Mouse (Mus musculus) monocyte, adult 5-6 weeks (primary cell): ENCODE measurements around the gene Spata1. TPM values are rescaled to one million over a fixed set of nuclear protein-coding genes. Genes with fewer than 3 reads are reported as not detected.

Experiments used
- ATAC-seq: fragments of 153-309, 156-312 bp; replicated peaks from 2 replicates; pipeline ENCODE4 v1.8.0; 2017; ENCODE audit warnings: mild to moderate bottlenecking; ENCODE audit not compliant: low TSS enrichment, insufficient number of reproducible peaks, severe bottlenecking, poor library complexity, low FRiP score
- total RNA-seq: library from RNA; stranded (forward); fragments of 200-1000, 200-491, 200-594 nt; gene quantifications from 3 replicates; pipeline ENCODE4 v1.2.3, GENCODE M21; 2017

Spata1 gene
- total RNA-seq, 1 experiment from 2014 or later, result 16.8 TPM

- ATAC-seq, result no peak
These were observed 73.1 kb downstream of the Spata1 start for GRCm38 (mm10) chr3:146426489-146426888.

DNA sequence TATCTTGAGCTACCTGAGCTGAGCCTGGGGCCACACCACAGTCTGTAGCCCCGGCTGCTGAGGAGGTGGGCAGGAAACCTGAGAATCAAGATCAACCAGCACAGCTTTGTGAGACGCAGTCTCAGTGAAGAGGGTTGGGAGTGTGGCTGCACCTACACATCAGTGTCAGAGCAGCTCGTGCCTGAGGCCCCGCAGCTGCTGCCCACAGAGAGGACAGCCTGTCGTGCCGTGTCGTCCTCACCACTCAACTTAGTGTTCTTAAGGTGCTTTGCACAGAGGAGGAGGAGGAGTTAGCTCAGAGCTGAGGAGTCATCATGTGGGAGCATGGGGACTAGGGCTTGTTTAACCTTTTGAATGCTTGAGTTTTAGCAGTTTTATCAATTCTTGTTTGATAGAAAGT lies 73.7 kb downstream of the Spata1 start:
- ATAC-seq, result no peak

DNA sequence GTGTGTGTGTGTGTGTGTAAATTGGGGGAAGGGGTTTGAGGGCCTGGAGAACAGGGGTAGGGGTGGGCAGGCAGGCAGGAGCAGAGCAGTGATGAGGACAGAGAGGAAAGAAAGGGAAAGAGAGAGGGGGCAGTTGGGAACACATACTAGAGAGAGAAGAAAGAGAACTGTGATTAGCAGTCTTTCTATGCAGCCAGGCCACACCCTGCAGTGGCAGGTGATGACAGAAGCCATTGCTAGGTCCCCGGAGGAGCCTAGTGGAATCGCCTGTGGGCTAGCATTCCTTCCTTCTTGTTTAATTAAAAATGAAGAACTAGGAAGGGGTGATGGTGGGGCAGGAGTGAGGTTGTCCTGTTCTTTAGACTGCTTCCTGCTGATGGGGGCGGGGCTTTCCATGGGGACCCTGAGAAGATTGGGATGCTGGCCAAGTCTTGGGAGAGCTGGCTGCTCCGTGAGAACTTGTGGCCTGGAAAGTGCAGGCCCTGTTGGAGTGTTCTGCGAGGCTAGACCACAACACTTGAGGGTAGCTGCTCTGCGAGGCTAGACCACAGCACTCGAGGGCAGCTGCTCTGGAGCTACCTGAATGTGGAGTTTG lies 75.2 kb downstream of the Spata1 start:
- ATAC-seq, result no peak

DNA sequence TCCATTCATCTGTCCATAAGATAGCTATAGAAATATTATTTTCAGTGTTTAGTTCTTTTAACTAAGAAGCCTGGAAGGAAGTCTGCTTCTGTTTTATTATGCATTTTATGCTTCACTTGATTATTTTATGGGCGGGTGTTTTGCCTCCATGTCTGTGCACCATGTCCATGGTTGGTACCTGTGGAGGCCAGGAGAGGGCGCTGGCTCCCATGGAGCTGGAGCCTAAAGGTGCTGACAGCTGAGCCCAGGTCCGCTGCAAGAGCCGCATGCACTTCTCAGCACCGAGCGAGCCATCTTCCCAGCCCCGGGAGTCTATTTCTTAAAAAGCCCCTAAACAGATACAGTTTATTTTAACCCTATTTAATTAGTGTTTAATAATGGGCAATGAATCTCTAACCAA lies 75.8 kb downstream of the Spata1 start:
- ATAC-seq, result no peak

- ATAC-seq, result no peak
These were observed 77.8 kb downstream of the Spata1 start for GRCm38 (mm10) chr3:146421787-146422186.

GRCm38 (mm10) chr3:146419992-146420537 lies 79.5 kb downstream of the Spata1 start:
- no peak for ATAC-seq

GRCm38 (mm10) chr3:146419534-146419933 lies 80.0 kb downstream of the Spata1 start:
- ATAC-seq, result no peak

GRCm38 (mm10) chr3:146418901-146419300 lies 80.7 kb downstream of the Spata1 start:
- ATAC-seq, result no peak

GRCm38 (mm10) chr3:146417873-146418272 lies 81.7 kb downstream of the Spata1 start:
- no peak for ATAC-seq

GRCm38 (mm10) chr3:146414555-146414954 lies 85.0 kb downstream of the Spata1 start:
- no peak for ATAC-seq

GRCm38 (mm10) chr3:146413992-146414391 lies 85.6 kb downstream of the Spata1 start:
- no peak for ATAC-seq

DNA sequence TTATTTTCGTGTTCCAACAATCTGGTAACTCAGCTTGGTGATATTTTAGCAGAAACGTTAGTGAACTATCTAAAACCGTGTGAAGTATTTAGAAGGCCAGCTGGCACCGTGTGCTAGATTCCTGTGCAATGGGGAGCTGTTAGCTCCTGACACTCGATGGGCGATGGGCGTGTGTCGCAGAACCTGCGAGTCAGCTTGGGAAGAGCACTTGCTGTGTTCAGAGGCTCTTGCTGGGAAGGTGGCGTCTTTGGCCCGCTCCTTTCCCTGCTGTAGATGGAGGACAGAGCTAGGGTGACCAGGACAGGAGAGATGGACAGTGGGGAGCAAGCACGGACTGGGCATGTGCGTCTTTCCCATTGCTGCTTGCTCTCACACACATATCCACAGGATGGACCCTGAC lies 86.5 kb downstream of the Spata1 start:
- ATAC-seq, result no peak

- no peak for ATAC-seq
These were observed 87.1 kb downstream of the Spata1 start for GRCm38 (mm10) chr3:146412480-146412879.

GRCm38 (mm10) chr3:146412008-146412407 lies 87.5 kb downstream of the Spata1 start:
- ATAC-seq, result no peak

- no peak for ATAC-seq
These were observed 89.4 kb downstream of the Spata1 start for GRCm38 (mm10) chr3:146410114-146410513.

Other genes starting within 250 kb of the Spata1 start
- 1.3 to 10.4 TPM (median 2.9 TPM) in 3 replicates for gene Ssx2ip, start 95.1 kb downstream of the Spata1 start, total RNA-seq
- 23.6 to 29.4 TPM (median 24.0 TPM) in 3 replicates for gene Ctbs, start 50.0 kb downstream of the Spata1 start, total RNA-seq
- gene Gng5, start 54 bp upstream of the Spata1 start, total RNA-seq, result 101 to 231 TPM (median 211 TPM) in 3 replicates
- gene Rpf1, start 21.7 kb upstream of the Spata1 start, total RNA-seq, result 86.9 to 101 TPM (median 94.6 TPM) in 3 replicates
- gene Uox, start 70.7 kb upstream of the Spata1 start, total RNA-seq, result 0.64 TPM in 1 of 3 replicates, not detected in the others
- gene Dnase2b, start 115.8 kb upstream of the Spata1 start, total RNA-seq, result 0.39 to 4.6 TPM (median 0.48 TPM) in 3 replicates
- gene 4930503B20Rik, start 151.6 kb upstream of the Spata1 start, total RNA-seq, result 0.19 to 1.6 TPM in 2 of 3 replicates, not detected in the other
- gene Samd13, start 185.8 kb upstream of the Spata1 start, total RNA-seq, result 0.86 to 3.6 TPM (median 2.4 TPM) in 3 replicates